Mouse (Mus musculus) MEL (cell line): Measurements from ENCODE around the gene Calm3.

ENCODE experiments used
- CTCF ChIP-seq, 3 experiments: IDR thresholded peaks in 2 of 3; conservative IDR thresholded peaks in 1 of 3; 2 replicates each; pipeline ENCODE4 v1.5.1; 2011 to 2012; ENCODE audit warnings: low read length in 3 of 3, low read depth in 2 of 3, mild to moderate bottlenecking in 2 of 3, improper control_type of control experiment in 1 of 3, inconsistent platforms in 1 of 3, mixed read lengths in 1 of 3, moderate library complexity in 1 of 3; ENCODE audit not compliant: control insufficient read depth in 1 of 3, insufficient read depth in 1 of 3, poor library complexity in 1 of 3, severe bottlenecking in 1 of 3
- ELF1 ChIP-seq: IDR thresholded peaks from 2 replicates; pipeline ENCODE4 v1.6.1; 2014; ENCODE audit warnings: low read depth, mild to moderate bottlenecking, inconsistent platforms, low read length, improper control_type of control experiment, moderate library complexity
- EP300 ChIP-seq, 2 experiments: IDR thresholded peaks; 2 replicates each; pipeline ENCODE4 v1.6.1; 2011; ENCODE audit warnings: improper control_type of control experiment in 2 of 2, low read length in 2 of 2, low read depth in 1 of 2, mild to moderate bottlenecking in 1 of 2
- ETS1 ChIP-seq: IDR thresholded peaks from 2 replicates; pipeline ENCODE4 v1.6.1; 2012; ENCODE audit warnings: low read depth, mild to moderate bottlenecking, inconsistent platforms, low read length, improper control_type of control experiment, moderate library complexity
- JUND ChIP-seq: IDR thresholded peaks from 2 replicates; pipeline ENCODE4 v1.6.1; 2011; ENCODE audit warnings: low read depth, mild to moderate bottlenecking, improper control_type of control experiment, low read length
- MAX ChIP-seq: IDR thresholded peaks from 2 replicates; pipeline ENCODE4 v1.6.1; 2011; ENCODE audit warnings: low read length, improper control_type of control experiment
- MAZ ChIP-seq: IDR thresholded peaks from 2 replicates; pipeline ENCODE4 v1.6.1; 2012; ENCODE audit warnings: low read depth, mild to moderate bottlenecking, inconsistent platforms, low read length, improper control_type of control experiment
- MYC ChIP-seq: IDR thresholded peaks from 2 replicates; pipeline ENCODE4 v1.6.1; 2011; ENCODE audit warnings: low read depth, mild to moderate bottlenecking, low read length, improper control_type of control experiment, moderate library complexity
- POLR2A ChIP-seq, 2 experiments: IDR thresholded peaks; 2 replicates each; pipeline ENCODE4 v1.6.1; 2011 to 2012; ENCODE audit warnings: low read length in 2 of 2, mild to moderate bottlenecking in 2 of 2, control low read depth in 1 of 2, improper control_type of control experiment in 1 of 2, low read depth in 1 of 2, moderate library complexity in 1 of 2; ENCODE audit not compliant: control insufficient read depth in 1 of 2, insufficient read depth in 1 of 2, poor library complexity in 1 of 2
- RAD21 ChIP-seq: IDR thresholded peaks from 2 replicates; pipeline ENCODE4 v1.6.1; 2011; ENCODE audit warnings: mild to moderate bottlenecking, low read depth, low read length, improper control_type of control experiment
- TCF12 ChIP-seq: IDR thresholded peaks from 2 replicates; pipeline ENCODE4 v1.6.1; 2014; ENCODE audit warnings: low read depth, mild to moderate bottlenecking, inconsistent platforms, low read length, improper control_type of control experiment, moderate library complexity
- ZC3H11A ChIP-seq: IDR thresholded peaks from 2 replicates; pipeline ENCODE4 v1.6.1; 2012; ENCODE audit warnings: low read depth, mild to moderate bottlenecking, inconsistent platforms, low read length, improper control_type of control experiment

DNA sequence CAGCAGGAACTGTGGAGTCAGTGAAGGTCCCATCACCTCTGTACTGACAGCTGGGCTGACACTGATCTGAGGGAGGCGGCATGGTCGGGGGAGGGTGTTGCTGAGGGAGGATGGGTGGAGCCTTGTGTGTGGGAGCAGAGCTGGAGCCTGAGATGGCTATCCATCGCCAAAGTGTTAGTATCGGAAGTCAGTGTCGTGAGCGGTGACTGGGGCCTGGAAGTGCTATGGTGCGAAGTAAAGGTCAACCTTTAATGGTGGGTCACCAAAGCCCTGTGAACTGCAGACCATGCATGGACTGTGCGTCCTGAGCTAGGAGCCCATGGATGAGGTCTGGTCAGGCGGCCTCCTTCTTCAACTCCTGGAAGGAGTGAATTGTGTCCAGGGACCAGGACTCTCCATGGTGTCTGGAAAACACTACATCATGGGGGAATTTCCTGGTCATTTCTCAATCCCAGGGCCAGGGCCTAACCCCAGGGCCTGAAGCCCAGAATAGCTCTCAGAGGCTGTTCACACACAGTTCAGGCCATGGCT, 18.4 kb downstream of the Calm3 start:
- TF ChIP-seq RAD21 (no peak), POLR2A (IDR thresholded peaks at IDR 0.05; ENCODE audit: control insufficient read depth in 1 of 2, insufficient read depth in 1 of 2, low read depth in 1 of 2, low read length in 2 of 2, poor library complexity in 1 of 2) (no peak; a peak in 1 of 4 replicates), EP300 (IDR thresholded peaks at IDR 0.05; ENCODE audit: low read depth in 1 of 2, low read length in 2 of 2) (0 out of 4 replicates have a peak, but pooled peaks of 1 of the 2 experiments have one; percentile 36), TCF12 (peak; percentile 38; the same call in 1 of the 2 replicates), CTCF (IDR thresholded peaks at IDR 0.05 in 2 of 3, conservative IDR thresholded peaks at IDR 0.05 in 1 of 3; ENCODE audit: control insufficient read depth in 1 of 3, insufficient read depth in 1 of 3, low read depth in 2 of 3, low read length in 3 of 3, poor library complexity in 1 of 3, severe bottlenecking in 1 of 3) (no peak), ZC3H11A (no peak), JUND (no peak), MYC (no peak), MAZ (0 out of 2 replicates have a peak, but pooled peaks have one; percentile 46), ELF1 (no peak; the same call in 1 of the 2 replicates), ETS1 (no peak), MAX (no peak)
